Mouse (Mus musculus): ENCODE measurements around the gene Per3. TPM values are rescaled to one million over a fixed set of nuclear protein-coding genes. Genes with fewer than 3 reads are reported as not detected.
"Not testable (repeated sequence)": the region's sequence is repeated elsewhere in the genome, so short reads cannot be mapped to it uniquely, and the experiment has no call there.

The Per3 gene
- polyA plus RNA-seq, 1 experiment from 2014 or later: 5.6 TPM

- 0 out of 2 replicates have a peak, but pooled peaks cover 11% of the 10 kb centered on the region for H3K4me1 ChIP-seq (ENCODE audit: control insufficient read depth, insufficient read depth, low read length)
- no peak for ATAC-seq (ENCODE audit: insufficient read depth, low FRiP score)
- WGBS: 30% methylated on average over 5 of the region's 5 CpGs
- no peaks in the 10 kb centered on the region for H3K9me3 ChIP-seq (replicated peaks; ENCODE audit: control insufficient read depth, low read length)
- no peaks in the 10 kb centered on the region for H3K27me3 ChIP-seq (ENCODE audit: control insufficient read depth, insufficient read depth, low read length)
- H3K36me3 ChIP-seq (ENCODE audit: control insufficient read depth, insufficient read depth, low read length): no peaks in the 10 kb centered on the region
- 0 out of 2 replicates have a peak overlapping the region, but pooled peaks have one; percentile 74 for H3K9ac ChIP-seq (ENCODE audit: low read length)
- peak overlapping the region; percentile 71 for H3K4me3 ChIP-seq (replicated peaks; ENCODE audit: low read length)
- H3K27ac ChIP-seq (ENCODE audit: low read length): no peak overlapping the region
- H3K4me2 ChIP-seq (ENCODE audit: low read depth, low read length): peak overlapping the region; percentile 99
Measured at GRCm38 (mm10) chr4:151043281-151043680, 1.2 kb downstream of the Per3 start.

GRCm38 (mm10) chr4:151041506-151041905, 3.0 kb downstream of the Per3 start:
- Histone ChIP-seq H3K27ac (ENCODE audit: low read length) (no peak overlapping the region), H3K9me3 (replicated peaks; ENCODE audit: control insufficient read depth, low read length) (no peaks in the 10 kb centered on the region), H3K4me3 (replicated peaks; ENCODE audit: low read length) (no peak overlapping the region; the same call in 1 of the 2 replicates), H3K27me3 (ENCODE audit: control insufficient read depth, insufficient read depth, low read length) (no peaks in the 10 kb centered on the region), H3K9ac (ENCODE audit: low read length) (no peak overlapping the region), H3K4me1 (ENCODE audit: control insufficient read depth, insufficient read depth, low read length) (0 out of 2 replicates have a peak, but pooled peaks cover 11% of the 10 kb centered on the region), H3K36me3 (ENCODE audit: control insufficient read depth, insufficient read depth, low read length) (no peaks in the 10 kb centered on the region), H3K4me2 (ENCODE audit: low read depth, low read length) (no peak overlapping the region)
- ATAC-seq (ENCODE audit: insufficient read depth, low FRiP score): no peak
- WGBS: 80% methylated on average over 5 of the region's 5 CpGs

GRCm38 (mm10) chr4:151037800-151038199, 6.7 kb downstream of the Per3 start:
- H3K4me2 ChIP-seq (ENCODE audit: low read depth, low read length): no peak overlapping the region
- H3K9me3 ChIP-seq (replicated peaks; ENCODE audit: control insufficient read depth, low read length): no peaks in the 10 kb centered on the region
- no peak overlapping the region for H3K4me3 ChIP-seq (replicated peaks; ENCODE audit: low read length)
- H3K9ac ChIP-seq (ENCODE audit: low read length): no peak overlapping the region
- H3K36me3 ChIP-seq (ENCODE audit: control insufficient read depth, insufficient read depth, low read length): no peaks in the 10 kb centered on the region
- H3K27me3 ChIP-seq (ENCODE audit: control insufficient read depth, insufficient read depth, low read length): no peaks in the 10 kb centered on the region
- no peak for ATAC-seq (ENCODE audit: insufficient read depth, low FRiP score)
- no peaks in the 10 kb centered on the region for H3K4me1 ChIP-seq (ENCODE audit: control insufficient read depth, insufficient read depth, low read length)
- WGBS: 91% methylated on average over 11 of the region's 11 CpGs
- H3K27ac ChIP-seq (ENCODE audit: low read length): no peak overlapping the region

- H3K4me3 ChIP-seq (replicated peaks; ENCODE audit: low read length): no peak overlapping the region
- H3K4me2 ChIP-seq (ENCODE audit: low read depth, low read length): no peak overlapping the region
- 88% methylated on average over 7 of the region's 7 CpGs for WGBS
- no peak overlapping the region for H3K9ac ChIP-seq (ENCODE audit: low read length)
- no peak overlapping the region for H3K27ac ChIP-seq (ENCODE audit: low read length)
- no peaks in the 10 kb centered on the region for H3K36me3 ChIP-seq (ENCODE audit: control insufficient read depth, insufficient read depth, low read length)
- H3K27me3 ChIP-seq (ENCODE audit: control insufficient read depth, insufficient read depth, low read length): no peaks in the 10 kb centered on the region
- no peak for ATAC-seq (ENCODE audit: insufficient read depth, low FRiP score)
- no peaks in the 10 kb centered on the region for H3K4me1 ChIP-seq (ENCODE audit: control insufficient read depth, insufficient read depth, low read length)
- no peaks in the 10 kb centered on the region for H3K9me3 ChIP-seq (replicated peaks; ENCODE audit: control insufficient read depth, low read length)
Measured at GRCm38 (mm10) chr4:151036521-151036920, 7.9 kb downstream of the Per3 start.

GRCm38 (mm10) chr4:151027001-151027400, 17.5 kb downstream of the Per3 start:
- H3K27ac ChIP-seq (ENCODE audit: low read length): no peak overlapping the region
- no peak for ATAC-seq (ENCODE audit: insufficient read depth, low FRiP score)
- no peaks in the 10 kb centered on the region for H3K27me3 ChIP-seq (ENCODE audit: control insufficient read depth, insufficient read depth, low read length)
- no peaks in the 10 kb centered on the region for H3K4me1 ChIP-seq (ENCODE audit: control insufficient read depth, insufficient read depth, low read length)
- H3K36me3 ChIP-seq (ENCODE audit: control insufficient read depth, insufficient read depth, low read length): no peaks in the 10 kb centered on the region
- WGBS: 47% methylated on average over 6 of the region's 6 CpGs
- no peak overlapping the region for H3K4me3 ChIP-seq (replicated peaks; ENCODE audit: low read length)
- H3K9ac ChIP-seq (ENCODE audit: low read length): no peak overlapping the region
- no peak overlapping the region for H3K4me2 ChIP-seq (ENCODE audit: low read depth, low read length)
- no peaks in the 10 kb centered on the region for H3K9me3 ChIP-seq (replicated peaks; ENCODE audit: control insufficient read depth, low read length)

- Histone ChIP-seq H3K4me1 (ENCODE audit: control insufficient read depth, insufficient read depth, low read length) (no peaks in the 10 kb centered on the region), H3K9me3 (replicated peaks; ENCODE audit: control insufficient read depth, low read length) (no peaks in the 10 kb centered on the region), H3K4me3 (replicated peaks; ENCODE audit: low read length) (no peak overlapping the region), H3K27ac (ENCODE audit: low read length) (no peak overlapping the region), H3K36me3 (ENCODE audit: control insufficient read depth, insufficient read depth, low read length) (no peaks in the 10 kb centered on the region), H3K9ac (ENCODE audit: low read length) (no peak overlapping the region), H3K27me3 (ENCODE audit: control insufficient read depth, insufficient read depth, low read length) (no peaks in the 10 kb centered on the region), H3K4me2 (ENCODE audit: low read depth, low read length) (no peak overlapping the region)
- no peak for ATAC-seq (ENCODE audit: insufficient read depth, low FRiP score)
- WGBS: 74% methylated on average over 9 of the region's 9 CpGs
Measured at GRCm38 (mm10) chr4:151024152-151024551, 20.3 kb downstream of the Per3 start.

GRCm38 (mm10) chr4:151017356-151017755, 27.1 kb downstream of the Per3 start:
- not testable (repeated sequence) for H3K27me3 ChIP-seq (ENCODE audit: control insufficient read depth, insufficient read depth, low read length); H3K9ac ChIP-seq (ENCODE audit: low read length); H3K9me3 ChIP-seq (replicated peaks; ENCODE audit: control insufficient read depth, low read length); H3K36me3 ChIP-seq (ENCODE audit: control insufficient read depth, insufficient read depth, low read length); H3K4me1 ChIP-seq (ENCODE audit: control insufficient read depth, insufficient read depth, low read length); ATAC-seq (ENCODE audit: insufficient read depth, low FRiP score); H3K4me3 ChIP-seq (replicated peaks; ENCODE audit: low read length); H3K4me2 ChIP-seq (ENCODE audit: low read depth, low read length); H3K27ac ChIP-seq (ENCODE audit: low read length)
- WGBS: 91% methylated on average over 1 of the region's 1 CpGs

- H3K4me1 ChIP-seq (ENCODE audit: control insufficient read depth, insufficient read depth, low read length): no peaks in the 10 kb centered on the region
- H3K4me3 ChIP-seq (replicated peaks; ENCODE audit: low read length): no peak overlapping the region
Measured at GRCm38 (mm10) chr4:151015946-151016345, 28.5 kb downstream of the Per3 start.

GRCm38 (mm10) chr4:151010316-151010715, 34.1 kb downstream of the Per3 start:
- Histone ChIP-seq H3K36me3 (ENCODE audit: control insufficient read depth, insufficient read depth, low read length) (peaks cover 2% of the 10 kb centered on the region; the same call in 1 of the 2 replicates), H3K4me1 (ENCODE audit: control insufficient read depth, insufficient read depth, low read length) (no peaks in the 10 kb centered on the region), H3K4me3 (replicated peaks; ENCODE audit: low read length) (no peak overlapping the region), H3K27me3 (ENCODE audit: control insufficient read depth, insufficient read depth, low read length) (no peaks in the 10 kb centered on the region), H3K9me3 (replicated peaks; ENCODE audit: control insufficient read depth, low read length) (no peaks in the 10 kb centered on the region), H3K27ac (ENCODE audit: low read length) (no peak overlapping the region), H3K9ac (ENCODE audit: low read length) (no peak overlapping the region), H3K4me2 (ENCODE audit: low read depth, low read length) (no peak overlapping the region)
- 88% methylated on average over 7 of the region's 7 CpGs for WGBS
- no peak for ATAC-seq (ENCODE audit: insufficient read depth, low FRiP score)

More at GRCm38 (mm10) chr4:151015946-151016345, 28.5 kb downstream of the Per3 start:
- WGBS: 83% methylated on average over 10 of the region's 10 CpGs
- Histone ChIP-seq H3K9ac (ENCODE audit: low read length) (no peak overlapping the region), H3K4me2 (ENCODE audit: low read depth, low read length) (no peak overlapping the region), H3K27me3 (ENCODE audit: control insufficient read depth, insufficient read depth, low read length) (no peaks in the 10 kb centered on the region), H3K9me3 (replicated peaks; ENCODE audit: control insufficient read depth, low read length) (no peaks in the 10 kb centered on the region), H3K36me3 (ENCODE audit: control insufficient read depth, insufficient read depth, low read length) (0 out of 2 replicates have a peak, but pooled peaks cover 7% of the 10 kb centered on the region), H3K27ac (ENCODE audit: low read length) (no peak overlapping the region)
- ATAC-seq (ENCODE audit: insufficient read depth, low FRiP score): no peak
